Mouse (Mus musculus) adrenal gland, postnatal 4 days (tissue): Measurements from ENCODE around the gene Dph7. TPM values are rescaled to one million over a fixed set of nuclear protein-coding genes. Genes with fewer than 3 reads are reported as not detected.
"Not testable (repeated sequence)": the region's sequence is repeated elsewhere in the genome, so short reads cannot be mapped to it uniquely, and the experiment has no call there.

Source experiments
- DNase-seq, 2 experiments: peaks; one replicate each; pipeline ENCODE4 v3.0.0; 2021 to 2022; ENCODE audit warnings: low spot score in 2 of 2, mixed read lengths in 2 of 2
- long read RNA-seq, 2 experiments: library from polyadenylated mRNA; stranded (forward); transcript quantifications; one replicate each; pipeline ENCODE4 v2.0.0; 2021
- total RNA-seq, 2 experiments: library from RNA; stranded (reverse); gene quantifications; 2 replicates each; pipeline ENCODE4 v1.2.3; 2021

Gene Dph7
- total RNA-seq, result 10 to 100 TPM; 20.3 to 21.3 TPM
- long read RNA-seq, experiment 1, transcript Dph7-201 (9 exons, 1,666 nt), result major isoform, 10 of 30 reads
- long read RNA-seq, experiment 1, partial matches to known transcripts, result 3 of 30 reads
- long read RNA-seq, experiment 1, other reads (novel, unspliced or antisense), result 17 of 30 reads
- long read RNA-seq, experiment 2, transcript Dph7-201 (9 exons, 1,666 nt), result major isoform, 9 of 36 reads
- long read RNA-seq, experiment 2, partial matches to known transcripts, result 4 of 36 reads
- long read RNA-seq, experiment 2, other reads (novel, unspliced or antisense), result 23 of 36 reads

DNA sequence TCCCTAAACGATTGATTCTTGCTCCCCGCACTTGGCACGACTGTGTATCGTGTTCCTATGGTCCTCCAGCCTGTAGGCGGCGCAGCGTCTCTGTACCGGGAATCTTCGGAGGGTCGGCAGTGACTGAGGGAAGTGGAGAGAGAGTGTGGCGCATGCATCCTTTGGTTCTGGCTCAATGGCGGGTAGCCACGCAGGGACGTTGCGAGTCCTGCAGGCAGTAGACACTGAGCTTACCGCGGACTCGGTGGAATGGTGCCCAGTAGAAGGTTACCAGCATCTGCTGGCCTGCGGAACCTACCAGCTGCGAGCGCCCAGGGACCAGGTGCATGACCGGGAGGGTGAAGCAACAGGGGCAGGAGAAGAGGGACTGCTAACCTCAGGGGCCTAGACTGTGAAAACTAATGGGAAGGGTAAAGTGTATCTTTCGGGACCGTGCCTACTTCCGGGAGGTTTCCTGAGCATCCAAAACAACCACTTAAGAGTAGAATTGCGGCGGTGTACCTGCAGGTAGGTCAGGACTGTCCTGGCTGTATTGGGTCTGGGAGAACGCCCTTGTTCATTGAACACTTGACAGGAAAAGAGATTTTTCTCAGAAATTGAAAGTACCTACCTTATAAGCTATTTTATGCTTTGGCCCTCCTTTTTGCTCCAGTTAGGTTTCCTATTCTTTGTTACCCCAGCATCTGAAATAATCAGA, at the start of gene Dph7:
Gene Dph7 (plus strand): TSS at position 97 of the 697 bp plus-strand sequence.
- DNase-seq, result peak; percentile 69 to 77

DNA sequence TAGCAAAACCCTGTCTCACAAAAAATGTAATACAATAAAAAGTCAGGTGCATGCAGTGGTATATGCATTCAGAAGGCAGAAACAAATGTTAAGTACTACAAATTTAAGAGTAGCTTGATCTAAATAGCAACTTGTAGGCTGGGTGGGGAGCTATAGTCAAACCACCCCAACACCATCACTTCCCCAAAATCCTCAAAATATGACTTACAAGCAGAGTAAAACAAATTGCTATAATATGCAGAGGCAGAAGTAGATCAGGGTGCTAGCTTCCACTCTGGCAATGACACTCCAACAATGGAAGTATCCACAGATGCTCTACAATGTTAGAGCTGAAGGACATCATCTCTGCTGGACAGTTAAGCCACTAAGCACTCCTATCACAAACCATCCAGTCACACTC, 49.6 kb upstream of the Dph7 start:
- no peak for DNase-seq

DNA sequence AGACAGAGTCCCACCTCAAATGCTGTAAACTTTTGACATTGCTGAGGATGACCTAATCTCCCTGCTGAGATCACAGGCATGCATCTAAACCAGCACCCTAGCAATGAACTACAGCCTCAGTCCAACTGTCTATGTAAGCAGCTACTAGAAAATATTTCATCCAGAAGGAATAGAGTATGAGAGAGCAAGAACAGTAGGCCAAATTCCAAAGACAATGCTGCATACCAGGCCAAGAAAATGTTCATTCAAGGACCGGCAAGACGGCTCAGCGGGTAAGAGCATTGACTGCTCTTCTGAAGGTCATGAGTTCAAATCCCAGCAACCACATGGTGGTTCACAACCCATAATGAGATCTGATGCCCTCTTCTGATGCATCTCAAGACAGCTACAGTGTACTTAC, 47.4 kb upstream of the Dph7 start:
- no peak for DNase-seq

DNA sequence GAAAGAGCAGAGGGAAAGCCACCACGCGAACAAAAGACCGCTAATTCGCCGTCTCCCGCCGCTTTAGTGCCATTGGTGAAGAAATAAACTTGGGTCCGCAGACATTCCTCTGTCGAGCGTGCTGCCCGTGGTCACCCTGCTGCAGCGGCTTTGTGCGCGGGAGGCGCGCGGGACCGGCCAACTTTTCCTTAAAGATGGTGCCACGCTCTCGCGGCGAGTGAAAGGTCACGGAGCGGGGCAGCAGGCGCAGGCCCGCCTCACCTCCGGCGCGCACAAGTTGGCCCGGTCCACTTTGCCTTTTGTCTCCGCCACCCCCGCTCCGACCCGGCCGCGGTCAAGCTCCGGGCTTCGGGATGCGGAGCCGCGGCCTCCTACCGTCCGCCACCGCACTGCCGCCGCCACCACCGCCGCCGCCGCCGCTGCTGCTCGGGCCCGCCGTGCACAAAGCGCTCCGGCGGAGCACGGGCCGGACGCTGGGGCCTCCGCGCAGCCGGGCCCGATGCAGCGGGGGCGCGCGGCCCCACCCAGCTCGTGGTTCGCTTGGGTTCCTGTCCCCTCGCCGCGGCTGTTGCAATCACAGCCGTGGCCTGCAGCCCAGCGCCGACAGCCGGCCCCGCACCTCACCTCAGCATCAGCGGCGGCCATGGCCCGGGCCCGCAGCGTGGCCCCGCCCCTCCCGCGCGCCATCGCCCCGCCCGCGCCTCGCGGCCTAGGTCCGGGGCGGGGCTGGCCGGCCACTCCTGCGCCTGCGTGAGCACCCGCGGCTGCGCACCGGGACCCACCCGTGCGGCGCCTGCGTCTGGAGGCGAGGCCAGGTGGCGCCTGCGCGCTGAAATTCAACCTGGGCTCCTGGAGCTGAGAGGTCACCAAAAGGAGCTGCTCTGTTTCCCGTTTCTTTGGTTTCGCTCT, 43.0 kb upstream of the Dph7 start, which contains the start of gene Ehmt1:
Gene Ehmt1 (minus strand): TSS at position 685 of the 909 bp plus-strand sequence.
- peak; percentile 86 to 90 for DNase-seq

DNA sequence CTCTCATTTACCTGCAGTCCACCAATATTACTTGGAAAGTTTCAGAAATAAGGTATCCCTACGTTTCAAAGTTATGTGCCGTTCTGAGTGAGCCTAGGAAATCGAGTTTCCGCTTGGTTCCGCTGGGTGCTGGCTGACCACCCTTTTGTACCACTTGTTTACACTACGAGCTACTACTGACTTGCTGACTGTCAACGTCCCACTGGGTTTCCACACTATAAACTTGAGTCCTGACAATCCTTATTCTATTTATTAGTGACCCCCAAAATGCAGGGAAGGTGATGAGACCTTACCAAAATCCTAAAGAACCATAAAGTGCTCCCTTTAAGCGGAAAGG, 42.4 kb upstream of the Dph7 start:
- DNase-seq, result no peak

DNA sequence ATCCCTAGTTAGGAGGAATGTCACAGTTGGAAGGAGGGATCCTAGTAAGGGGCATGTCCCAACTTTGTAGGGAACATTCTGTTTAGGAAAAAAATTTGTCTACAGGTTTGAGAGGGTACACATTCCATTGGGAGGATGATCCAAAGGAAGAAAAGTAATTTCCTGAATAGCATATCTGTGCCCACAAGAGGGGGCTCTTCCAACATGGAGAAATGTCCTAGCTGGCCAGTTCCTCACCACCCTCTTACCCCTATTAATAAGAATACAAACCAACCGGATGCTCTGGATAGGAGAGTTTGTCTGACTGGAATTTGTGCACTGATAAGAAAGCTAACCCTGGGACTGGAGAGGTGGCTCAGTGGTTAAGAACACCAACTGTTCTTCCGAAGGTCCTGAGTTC, 38.6 kb upstream of the Dph7 start:
- DNase-seq, result no peak

DNA sequence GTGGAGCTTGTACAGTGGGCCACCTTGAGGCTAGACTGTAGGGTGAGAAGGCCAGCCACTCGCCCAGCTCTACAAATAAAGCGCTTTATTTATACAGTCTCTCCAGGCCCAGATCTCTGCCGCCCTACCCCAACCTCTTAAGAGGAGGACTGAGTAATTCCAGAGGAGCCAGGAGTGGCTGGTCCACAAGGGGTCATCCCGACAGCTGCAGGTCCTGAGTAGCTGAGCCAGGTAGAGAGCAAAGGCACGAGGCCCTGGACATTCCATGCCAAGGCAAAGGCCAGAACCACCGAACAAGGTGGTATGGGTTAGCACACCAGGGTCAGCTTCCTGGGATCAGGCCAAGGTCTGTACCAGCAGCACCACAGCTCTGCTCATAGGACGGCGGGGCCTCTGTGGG, 36.9 kb upstream of the Dph7 start:
- no peak for DNase-seq

DNA sequence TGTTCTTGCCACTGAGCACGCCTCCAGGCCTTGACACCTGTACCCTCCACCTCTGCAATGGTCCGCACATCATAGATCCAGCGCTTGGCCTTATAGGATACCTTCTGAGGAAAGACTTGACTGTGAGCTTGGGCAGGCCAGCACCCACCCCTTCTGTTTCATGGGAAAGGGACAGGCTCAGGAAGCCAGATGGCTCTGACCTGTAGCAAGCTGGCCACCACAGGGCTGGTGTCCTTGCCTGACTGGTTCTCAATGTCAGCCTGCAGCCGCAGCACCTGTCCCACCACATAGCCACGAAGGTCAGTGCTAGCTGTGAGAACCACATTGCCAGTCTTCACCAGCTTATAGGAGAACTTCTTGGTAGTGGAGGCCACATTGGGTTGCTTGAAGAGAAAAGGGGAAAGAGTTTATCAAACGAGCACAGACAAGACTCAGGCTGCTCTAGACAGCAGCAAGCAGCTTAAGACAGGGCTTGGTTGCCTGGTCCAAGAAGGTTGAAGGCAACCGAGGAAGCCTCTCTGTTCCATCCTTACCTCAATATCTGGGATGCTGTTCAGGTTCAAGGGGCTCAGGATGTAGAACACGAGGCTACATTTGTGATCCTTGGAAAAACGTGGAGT, 35.7 kb upstream of the Dph7 start:
- no peak for DNase-seq

DNA sequence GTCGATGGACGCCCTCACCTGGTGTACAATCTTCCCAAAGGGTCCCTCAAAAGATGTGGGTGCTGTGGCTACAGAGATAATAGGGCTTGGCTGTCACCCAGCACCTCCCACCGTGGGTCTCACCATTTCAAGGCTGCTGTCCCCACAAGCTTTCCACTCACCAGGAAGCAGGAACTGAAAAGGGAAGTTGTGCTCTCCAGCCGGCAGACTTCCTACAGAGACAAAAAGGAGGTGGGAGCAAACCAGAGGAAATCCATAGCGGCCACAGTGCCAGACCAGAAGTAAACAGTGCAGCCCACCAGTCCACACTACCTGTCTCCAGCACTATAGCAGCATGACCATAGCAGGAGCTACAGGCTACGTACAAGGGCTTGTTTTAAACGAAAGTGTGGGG, 35.2 kb upstream of the Dph7 start:
- no peak for DNase-seq

DNA sequence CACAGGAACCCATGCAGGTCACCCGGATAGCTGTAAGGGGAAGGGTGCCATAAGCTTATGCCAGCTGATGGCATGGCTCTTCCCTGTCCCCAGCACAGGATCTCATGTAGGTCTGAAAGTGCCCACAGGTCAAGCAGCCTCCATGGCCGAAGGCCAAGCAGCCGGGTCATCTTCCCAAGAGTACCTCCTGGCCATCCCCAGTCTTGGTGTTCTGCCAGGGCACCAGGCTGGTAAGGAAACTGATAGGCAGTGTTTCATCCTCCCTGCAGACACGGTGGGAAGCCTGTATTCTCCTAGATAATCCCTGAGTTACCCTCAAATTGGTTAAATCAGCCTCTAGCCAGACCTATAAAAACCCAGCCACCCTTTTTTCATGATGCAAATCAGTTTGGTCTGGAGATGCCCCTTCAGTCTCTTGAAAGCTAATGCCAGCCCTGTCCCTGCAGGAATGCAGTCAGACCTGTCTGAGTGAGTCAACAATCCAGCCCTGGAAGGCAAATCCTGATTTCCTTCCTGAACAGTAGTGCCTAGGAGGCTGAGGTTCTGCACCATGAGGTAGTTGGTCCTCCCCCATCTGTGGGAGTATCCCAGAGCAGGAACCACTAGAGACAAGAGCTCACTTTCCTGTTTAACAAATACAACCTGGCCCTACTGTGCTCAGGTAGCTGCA, 34.3 kb upstream of the Dph7 start:
- DNase-seq, result no peak

DNA sequence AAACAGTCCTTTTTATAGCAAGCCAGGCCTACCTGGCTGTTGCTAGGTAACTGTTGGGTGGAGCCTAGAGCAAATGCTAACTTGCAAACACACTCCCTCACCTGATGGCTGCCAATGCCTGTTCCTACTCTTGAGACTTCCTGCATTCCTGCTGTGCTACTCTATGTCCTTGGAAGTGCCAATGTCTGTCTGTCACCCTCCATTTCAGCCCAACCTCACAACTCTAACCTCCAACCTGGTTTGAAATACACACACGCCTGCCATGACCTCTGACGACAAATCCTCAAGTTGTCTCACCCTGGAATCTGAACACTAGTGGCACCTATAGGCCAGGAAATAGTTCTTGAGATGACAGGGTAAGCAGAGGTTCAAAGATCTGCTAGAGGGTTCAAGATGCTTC, 33.1 kb upstream of the Dph7 start:
- no peak for DNase-seq

DNA sequence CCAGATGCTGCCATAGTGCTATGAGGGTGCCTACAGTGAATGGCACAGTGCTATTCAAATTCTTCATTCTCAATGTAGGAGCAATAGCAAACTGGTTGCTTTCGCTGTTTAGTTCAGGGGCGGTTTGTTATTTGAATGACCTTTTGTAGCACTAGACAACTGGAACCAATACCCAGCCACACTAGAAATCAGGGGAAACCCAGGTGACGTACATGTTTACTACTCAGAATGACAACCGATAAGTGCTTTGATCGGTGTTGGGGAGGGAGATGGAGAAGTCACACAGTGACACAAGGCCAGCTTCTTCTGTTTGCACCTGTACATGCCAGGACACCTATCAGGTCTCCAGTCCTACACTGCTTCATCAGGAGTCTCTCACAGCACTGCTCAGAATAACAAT, 32.6 kb upstream of the Dph7 start:
- DNase-seq, result no peak

DNA sequence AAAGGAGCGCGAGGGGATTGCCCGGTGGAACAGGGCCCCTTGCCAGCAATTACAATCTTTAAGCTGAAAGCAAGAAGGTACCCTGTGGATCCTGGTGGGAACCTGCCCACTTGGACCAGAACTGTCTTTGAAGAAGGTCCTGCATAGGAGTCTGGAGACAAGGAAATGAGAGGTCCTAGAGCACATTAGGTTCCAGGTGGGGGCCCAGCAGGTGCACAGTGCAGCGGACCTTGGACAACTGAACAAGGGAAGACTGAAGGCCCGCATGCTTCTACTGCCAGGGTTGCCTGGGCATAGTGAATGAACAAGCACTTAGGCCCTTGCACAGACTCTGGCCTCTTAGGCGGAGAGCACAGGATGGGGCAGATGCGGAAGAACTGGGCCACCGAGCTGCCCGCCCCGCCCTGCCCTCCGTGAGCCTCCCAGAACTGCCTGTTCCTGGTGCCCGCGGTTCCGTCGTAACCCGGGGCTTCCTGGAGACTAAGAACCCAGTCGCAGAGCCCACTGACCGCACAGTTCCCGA, 27.7 kb upstream of the Dph7 start:
- DNase-seq, result no peak

DNA sequence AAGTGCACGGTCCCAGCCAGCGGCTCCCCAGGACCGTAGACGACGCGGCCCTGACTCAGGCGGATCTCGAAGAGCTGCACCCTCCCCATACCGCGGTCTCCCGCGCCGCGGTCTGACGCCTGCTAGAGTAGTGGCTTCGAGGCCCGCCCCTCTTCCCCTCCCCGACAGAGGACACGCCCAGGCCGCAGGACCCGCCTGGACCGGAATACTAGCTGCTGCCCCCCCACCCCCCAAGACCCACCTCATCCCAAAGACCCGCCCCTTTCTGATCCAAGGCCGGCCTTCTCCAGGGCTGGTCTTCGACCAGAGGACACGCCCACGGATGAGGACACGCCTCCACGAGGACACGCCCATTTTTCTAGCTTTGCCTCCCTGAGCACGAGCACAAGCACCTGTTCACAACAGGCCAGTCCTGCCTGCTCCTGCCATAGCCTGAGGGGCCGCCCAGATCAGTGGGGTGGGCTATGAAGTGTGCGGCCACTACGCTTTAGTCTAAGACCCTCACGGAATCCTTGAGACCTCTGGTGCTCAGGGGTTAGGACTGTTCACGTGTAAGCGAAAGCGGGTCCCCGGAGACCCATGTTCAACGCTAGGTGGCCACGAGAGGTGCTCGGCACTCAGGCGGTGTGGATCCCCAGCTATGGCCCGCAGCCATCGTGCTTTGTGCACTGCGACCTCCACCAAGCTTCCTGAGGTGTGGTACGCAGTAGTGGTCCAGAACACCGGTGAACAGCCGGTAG, 27.0 kb upstream of the Dph7 start, which contains the start of gene Arrdc1:
Gene Arrdc1 (minus strand): TSS at position 196 of the 740 bp plus-strand sequence.
- DNase-seq, result peak; percentile 81 to 85

DNA sequence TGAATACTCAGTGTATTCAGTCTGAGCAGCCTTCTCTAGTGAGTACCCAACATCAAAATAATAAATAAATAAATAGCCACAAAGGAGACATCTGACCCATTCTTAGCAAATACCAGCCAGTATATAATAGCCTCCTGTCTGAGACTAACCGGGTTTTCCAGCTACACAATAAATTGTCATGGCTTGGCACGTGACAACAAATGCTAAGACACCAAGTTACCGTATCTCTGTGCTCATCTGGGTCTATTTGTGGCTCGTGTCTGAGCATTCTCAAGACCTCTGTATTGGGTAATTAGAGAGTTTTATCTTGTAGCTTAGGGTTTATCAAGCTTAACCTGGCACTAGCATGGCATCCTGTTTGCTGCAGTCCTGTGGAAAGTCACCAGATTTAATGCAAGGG, 20.1 kb upstream of the Dph7 start:
- DNase-seq, result no peak

DNA sequence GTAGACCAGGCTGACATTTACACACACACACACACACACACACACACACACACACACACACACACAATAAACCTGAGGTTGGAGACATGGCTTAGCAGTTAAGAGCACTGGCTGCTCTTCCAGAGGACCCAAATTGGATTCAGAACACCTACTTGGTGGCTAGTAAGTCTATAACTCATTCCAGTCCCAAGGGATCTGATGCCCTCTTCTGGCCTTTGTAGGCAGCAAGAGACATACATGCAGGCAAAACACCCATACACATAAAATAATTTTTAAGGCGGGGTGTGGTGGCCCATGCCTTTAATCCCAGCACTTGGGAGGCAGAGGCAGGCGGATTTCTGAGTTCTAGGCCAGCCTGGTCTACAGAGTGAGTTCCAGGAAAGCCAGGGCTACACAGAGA, 17.9 kb upstream of the Dph7 start:
- DNase-seq, result not testable (repeated sequence)

DNA sequence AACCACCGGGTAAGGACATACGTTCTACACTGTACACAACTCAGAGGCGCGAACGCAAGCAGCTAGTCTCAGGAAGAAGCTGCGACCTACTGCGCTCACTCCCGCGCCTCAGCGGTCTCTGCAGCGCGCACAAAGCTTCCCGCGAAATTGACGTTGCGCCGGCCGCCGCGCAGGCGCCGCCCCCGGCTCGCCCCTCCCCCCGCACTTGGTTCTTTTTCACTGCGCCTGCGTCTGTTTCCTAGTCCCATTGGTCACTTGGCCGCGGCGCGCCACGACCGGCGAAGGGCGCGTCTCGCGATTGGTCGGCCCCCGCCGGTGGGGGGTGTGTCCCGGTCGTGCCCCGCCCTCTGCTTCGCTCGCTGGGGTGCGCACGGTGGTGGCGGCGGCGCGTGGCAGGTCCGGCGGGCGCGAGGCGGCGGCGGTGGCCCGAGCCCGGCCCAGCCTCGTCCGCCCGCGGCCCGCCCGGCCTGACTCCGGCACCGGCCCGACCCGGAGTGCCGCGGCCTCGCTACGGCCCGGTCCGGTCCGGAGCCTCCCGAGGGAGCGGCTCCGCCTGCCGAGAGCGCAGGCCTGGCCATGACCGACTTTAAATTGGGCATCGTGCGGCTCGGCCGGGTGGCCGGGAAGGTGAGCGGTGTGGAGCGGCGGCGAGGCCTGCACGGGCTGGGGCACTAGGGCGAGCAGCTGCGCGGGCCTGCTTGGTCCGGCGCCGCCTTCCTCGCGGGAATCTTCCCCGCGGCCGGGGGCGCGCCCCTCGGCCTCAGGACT, 12.6 kb upstream of the Dph7 start, which contains the start of gene Zmynd19:
Gene Zmynd19 (plus strand): TSS at position 372 of the 768 bp plus-strand sequence.
- peak; percentile 97 to 98 for DNase-seq

DNA sequence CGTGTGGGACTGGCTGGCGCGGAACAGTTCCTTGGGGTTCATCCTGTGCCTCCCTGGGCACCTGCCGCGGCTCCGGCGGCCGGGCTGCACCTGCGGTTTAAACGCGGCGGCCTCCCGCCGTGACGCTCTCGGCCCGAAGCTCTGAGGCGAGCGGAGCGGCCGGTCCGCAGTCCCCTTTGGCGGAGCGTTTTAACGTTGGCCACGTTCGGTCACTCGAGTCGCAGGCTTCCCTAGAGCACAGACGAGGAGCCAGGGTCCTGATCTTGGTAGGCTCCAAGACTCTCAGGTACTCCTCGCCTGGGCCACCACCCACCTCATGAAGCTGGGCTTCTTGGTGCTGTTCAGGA, 12.0 kb upstream of the Dph7 start:
- DNase-seq, result no peak

DNA sequence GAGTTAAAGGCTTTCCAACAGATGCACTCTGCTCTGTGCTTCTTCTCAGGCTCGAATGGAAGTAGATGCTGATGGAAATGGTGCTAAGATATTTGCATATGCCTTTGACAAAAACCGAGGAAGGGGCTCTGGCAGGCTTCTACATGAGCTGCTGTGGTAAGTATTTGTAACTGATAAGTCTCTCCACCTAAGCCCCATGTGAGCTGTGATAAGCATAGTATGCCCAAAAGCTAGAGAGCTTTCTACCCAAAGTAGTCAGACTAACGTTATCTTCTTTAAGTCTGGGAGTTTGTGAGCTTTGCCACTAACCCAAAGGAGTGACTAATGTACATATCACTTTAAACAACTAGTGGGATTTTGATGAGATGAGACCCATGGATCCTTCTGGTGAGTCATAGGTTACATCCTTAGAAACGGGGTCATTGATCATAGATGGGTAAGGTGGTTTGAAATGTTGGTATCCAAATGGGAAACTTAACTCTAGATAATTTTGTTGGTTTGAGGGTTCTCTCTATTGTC, 9.6 kb upstream of the Dph7 start:
- no peak for DNase-seq
